Mouse (Mus musculus) liver, adult 2 months (tissue): ENCODE data around the gene Mettl6.

Experiments
- CTCF ChIP-seq: fragments of 200-500 bp; IDR thresholded peaks from 2 replicates; pipeline ENCODE4 v1.5.1; 2011; ENCODE audit warnings: low read depth, low read length, control low read depth
- POLR2A ChIP-seq: fragments of 200-500 bp; IDR thresholded peaks from 2 replicates; pipeline ENCODE4 v1.6.1; 2011; ENCODE audit warnings: low read length, control low read depth; ENCODE audit not compliant: insufficient read depth; ENCODE audit errors: extremely low read depth

DNA sequence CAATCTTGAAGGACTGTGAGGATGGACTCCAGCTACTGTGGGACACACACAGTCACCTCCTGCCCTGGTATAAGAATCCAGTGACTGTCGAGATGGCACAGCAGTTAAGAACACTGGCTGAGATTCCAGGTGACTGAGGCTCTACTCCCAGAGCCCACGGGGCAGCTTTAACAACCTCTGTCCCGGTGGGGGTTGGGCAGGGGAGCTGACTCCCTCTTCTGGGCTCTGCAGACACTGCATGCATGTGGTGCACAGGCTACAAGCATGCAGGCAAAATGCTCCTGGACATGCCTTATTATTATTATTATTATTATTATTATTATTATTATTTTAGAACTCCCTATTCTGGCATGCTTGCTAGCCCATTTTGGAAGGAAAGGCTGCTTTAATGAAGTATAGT is 54.6 kb downstream of the Mettl6 start:
- TF ChIP-seq CTCF (peak; percentile 65), POLR2A (no peak)
